Mouse (Mus musculus) hindbrain, embryonic 14.5 days (tissue): Measurements from ENCODE around the gene Tmem270. TPM values are rescaled to one million over a fixed set of nuclear protein-coding genes. Genes with fewer than 3 reads are reported as not detected.

Experiments
- ATAC-seq: fragments of 200-750 bp; cut with Nextera tagmentation; 2 replicates; pipeline ENCODE4 v1.8.0; 2017; ENCODE audit warnings: moderate number of reproducible peaks, mild to moderate bottlenecking, moderate TSS enrichment, moderate library complexity; ENCODE audit not compliant: low FRiP score
- DNase-seq: peaks from one replicate; pipeline ENCODE4 v3.0.0-alpha.2; 2015; ENCODE audit warnings: low spot score
- H3K27ac ChIP-seq: fragments of 300-500 bp; sonication (generic); 2 replicates; pipeline ENCODE4 v1.5.1; 2014; ENCODE audit warnings: mild to moderate bottlenecking, moderate library complexity
- H3K27me3 ChIP-seq: fragments of 300-500 bp; sonication (generic); 2 replicates; pipeline ENCODE4 v1.6.1; 2014; ENCODE audit warnings: mild to moderate bottlenecking, low read length, mixed read lengths; ENCODE audit not compliant: control insufficient read depth, insufficient read depth
- H3K36me3 ChIP-seq: fragments of 300-500 bp; sonication (generic); replicated peaks from 2 replicates; pipeline ENCODE4 v1.6.1; 2014; ENCODE audit not compliant: control insufficient read depth, insufficient read depth
- H3K4me1 ChIP-seq: fragments of 300-500 bp; sonication (generic); replicated peaks from 2 replicates; pipeline ENCODE4 v1.6.1; 2014; ENCODE audit warnings: antibody characterized with exemption, low read length, mixed read lengths; ENCODE audit not compliant: control insufficient read depth, insufficient read depth
- H3K4me2 ChIP-seq: fragments of 300-500 bp; sonication (generic); replicated peaks from 2 replicates; pipeline ENCODE4 v1.6.1; 2014; ENCODE audit warnings: mild to moderate bottlenecking, moderate library complexity
- H3K4me3 ChIP-seq: fragments of 300-500 bp; sonication (generic); replicated peaks from 2 replicates; pipeline ENCODE4 v1.5.1; 2014; ENCODE audit warnings: mild to moderate bottlenecking, low read length
- H3K9ac ChIP-seq: fragments of 300-500 bp; sonication (generic); 2 replicates; pipeline ENCODE4 v1.6.1; 2014
- H3K9me3 ChIP-seq: fragments of 300-500 bp; sonication (generic); 2 replicates; pipeline ENCODE4 v1.6.1; 2016; ENCODE audit warnings: low read length; ENCODE audit not compliant: control insufficient read depth
- WGBS: fragments of 180-500 bp; shearing (Covaris S2); extraction: QIAGEN DNeasy Blood & Tissue Kit; methylation state at CpG from one replicate; pipeline ENCODE4 v1.1.7; 2014; 5-methylcytosine and 5-hydroxymethylcytosine counted together
- polyA plus RNA-seq: library from polyadenylated mRNA; unstranded; fragments of >200 nt; fragmentation: Nextera tagmentation; extraction: Ambion mirVana; gene quantifications from 2 replicates; pipeline ENCODE4 v1.2.1, GENCODE M21; 2014

Gene Tmem270
- polyA plus RNA-seq, 1 experiment from 2014 or later = not detected

DNA sequence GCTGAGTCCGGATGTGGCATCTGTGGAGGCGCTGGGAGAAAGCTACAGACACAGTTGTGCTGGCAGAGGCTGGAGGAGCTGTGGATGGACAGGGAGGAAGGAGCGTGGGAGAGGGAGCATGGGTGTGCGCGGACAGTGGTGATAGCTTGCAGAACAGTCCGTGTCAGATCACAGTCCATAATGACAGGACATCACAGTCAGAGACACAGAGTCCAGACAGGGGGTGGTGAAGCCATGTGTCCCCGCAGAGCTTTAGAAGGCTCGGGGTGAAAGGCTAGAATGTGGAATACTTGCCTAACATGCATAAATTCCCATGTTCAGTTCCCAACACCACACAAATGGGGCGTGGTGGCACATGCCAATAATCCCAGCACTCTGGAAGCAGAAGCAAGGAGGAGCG is 29.7 kb downstream of the Tmem270 start:
- ATAC-seq (no peak), DNase-seq (no peak)
- WGBS = 85% methylated on average over 10 of the region's 10 CpGs
- Histone ChIP-seq H3K4me1 (no peaks in the 10 kb centered on the region), H3K4me2 (no peak overlapping the region), H3K4me3 (no peak overlapping the region), H3K36me3 (no peaks in the 10 kb centered on the region), H3K9ac (no peak overlapping the region), H3K27ac (no peak overlapping the region), H3K9me3 (0 out of 2 replicates have a peak, but pooled peaks cover 4% of the 10 kb centered on the region), H3K27me3 (no peaks in the 10 kb centered on the region)

- ATAC-seq = no peak
- H3K9me3 ChIP-seq = no peaks in the 10 kb centered on the region
- H3K4me2 ChIP-seq = no peak overlapping the region
- H3K27me3 ChIP-seq = no peaks in the 10 kb centered on the region
- no peaks in the 10 kb centered on the region for H3K36me3 ChIP-seq
- no peaks in the 10 kb centered on the region for H3K4me1 ChIP-seq
- H3K4me3 ChIP-seq = no peak overlapping the region
- 88% methylated on average over 5 of the region's 5 CpGs for WGBS
- H3K9ac ChIP-seq = no peak overlapping the region
- H3K27ac ChIP-seq = no peak overlapping the region
- DNase-seq = no peak
These were observed 31.3 kb downstream of the Tmem270 start for GRCm38 (mm10) chr5:134875245-134875644.

GRCm38 (mm10) chr5:134873956-134874879 is 32.3 kb downstream of the Tmem270 start:
- peak; percentile 72 for ATAC-seq

GRCm38 (mm10) chr5:134873034-134873433 is 33.5 kb downstream of the Tmem270 start:
- DNase-seq (no peak), ATAC-seq (no peak)
- no peak overlapping the region for H3K27ac ChIP-seq
- no peaks in the 10 kb centered on the region for H3K36me3 ChIP-seq
- 87% methylated on average over 8 of the region's 8 CpGs for WGBS
- H3K4me1 ChIP-seq = no peaks in the 10 kb centered on the region
- H3K9ac ChIP-seq = no peak overlapping the region
- H3K9me3 ChIP-seq = no peaks in the 10 kb centered on the region
- H3K4me3 ChIP-seq = no peak overlapping the region
- no peak overlapping the region for H3K4me2 ChIP-seq
- H3K27me3 ChIP-seq = no peaks in the 10 kb centered on the region

More at GRCm38 (mm10) chr5:134873956-134874879, 32.3 kb downstream of the Tmem270 start:
- Histone ChIP-seq H3K27me3 (no peaks in the 10 kb centered on the region), H3K4me1 (no peaks in the 10 kb centered on the region), H3K4me2 (no peak overlapping the region), H3K9ac (no peak overlapping the region), H3K4me3 (no peak overlapping the region), H3K27ac (no peak overlapping the region), H3K36me3 (no peaks in the 10 kb centered on the region), H3K9me3 (no peaks in the 10 kb centered on the region)
- DNase-seq = peak; percentile 45
- WGBS = 66% methylated on average over 21 of the region's 21 CpGs

GRCm38 (mm10) chr5:134872597-134872996 is 33.9 kb downstream of the Tmem270 start:
- no peak for ATAC-seq
- Histone ChIP-seq H3K27ac (no peak overlapping the region), H3K9me3 (no peaks in the 10 kb centered on the region), H3K4me2 (no peak overlapping the region), H3K27me3 (no peaks in the 10 kb centered on the region), H3K9ac (no peak overlapping the region), H3K4me3 (no peak overlapping the region), H3K36me3 (no peaks in the 10 kb centered on the region), H3K4me1 (no peaks in the 10 kb centered on the region)
- DNase-seq = no peak
- 74% methylated on average over 5 of the region's 5 CpGs for WGBS

- Histone ChIP-seq H3K4me1 (no peaks in the 10 kb centered on the region), H3K27me3 (no peaks in the 10 kb centered on the region), H3K4me2 (no peak overlapping the region), H3K9ac (no peak overlapping the region), H3K9me3 (no peaks in the 10 kb centered on the region), H3K36me3 (no peaks in the 10 kb centered on the region), H3K27ac (no peak overlapping the region), H3K4me3 (no peak overlapping the region)
- ATAC-seq = no peak
- WGBS = 84% methylated on average over 5 of the region's 5 CpGs
- no peak for DNase-seq
These were observed 38.0 kb downstream of the Tmem270 start for GRCm38 (mm10) chr5:134868506-134868905.

- WGBS = 66% methylated on average over 18 of the region's 18 CpGs
- Histone ChIP-seq H3K27me3 (no peaks in the 10 kb centered on the region), H3K4me1 (no peaks in the 10 kb centered on the region), H3K4me3 (no peak overlapping the region), H3K27ac (no peak overlapping the region), H3K4me2 (no peak overlapping the region), H3K9me3 (no peaks in the 10 kb centered on the region), H3K36me3 (no peaks in the 10 kb centered on the region), H3K9ac (no peak overlapping the region)
- DNase-seq (no peak), ATAC-seq (no peak)
These were observed 39.0 kb downstream of the Tmem270 start for GRCm38 (mm10) chr5:134867320-134868144.

- no peak overlapping the region for H3K9ac ChIP-seq
- ATAC-seq (no peak), DNase-seq (no peak)
- H3K4me2 ChIP-seq = no peak overlapping the region
- H3K4me1 ChIP-seq = no peaks in the 10 kb centered on the region
- no peak overlapping the region for H3K4me3 ChIP-seq
- no peak overlapping the region for H3K27ac ChIP-seq
- H3K27me3 ChIP-seq = no peaks in the 10 kb centered on the region
- no peaks in the 10 kb centered on the region for H3K9me3 ChIP-seq
- H3K36me3 ChIP-seq = no peaks in the 10 kb centered on the region
- 59% methylated on average over 8 of the region's 8 CpGs for WGBS
These were observed 41.4 kb downstream of the Tmem270 start for GRCm38 (mm10) chr5:134865158-134865557.

- H3K36me3 ChIP-seq = no peaks in the 10 kb centered on the region
- H3K4me2 ChIP-seq = no peak overlapping the region
- H3K4me3 ChIP-seq = no peak overlapping the region
- ATAC-seq (no peak), DNase-seq (no peak)
- WGBS = 79% methylated on average over 16 of the region's 16 CpGs
- no peak overlapping the region for H3K9ac ChIP-seq
- H3K27me3 ChIP-seq = no peaks in the 10 kb centered on the region
- H3K27ac ChIP-seq = no peak overlapping the region
- H3K4me1 ChIP-seq = no peaks in the 10 kb centered on the region
- H3K9me3 ChIP-seq = no peaks in the 10 kb centered on the region
These were observed 44.5 kb downstream of the Tmem270 start for GRCm38 (mm10) chr5:134861902-134862497.
